Mouse (Mus musculus) embryonic fibroblast, embryonic 13.5 days (primary cell): Measurements from ENCODE around the gene Abl1.

Experiments used
- CTCF ChIP-seq: IDR thresholded peaks from 2 replicates; pipeline ENCODE4 v1.5.1; 2011; ENCODE audit warnings: mild to moderate bottlenecking, control low read depth, low read length, moderate library complexity, borderline replicate concordance; ENCODE audit not compliant: insufficient read depth
- POLR2A ChIP-seq: IDR thresholded peaks from 2 replicates; pipeline ENCODE4 v1.6.1; 2011; ENCODE audit warnings: low read depth, mild to moderate bottlenecking, control low read depth, low read length, moderate library complexity

DNA sequence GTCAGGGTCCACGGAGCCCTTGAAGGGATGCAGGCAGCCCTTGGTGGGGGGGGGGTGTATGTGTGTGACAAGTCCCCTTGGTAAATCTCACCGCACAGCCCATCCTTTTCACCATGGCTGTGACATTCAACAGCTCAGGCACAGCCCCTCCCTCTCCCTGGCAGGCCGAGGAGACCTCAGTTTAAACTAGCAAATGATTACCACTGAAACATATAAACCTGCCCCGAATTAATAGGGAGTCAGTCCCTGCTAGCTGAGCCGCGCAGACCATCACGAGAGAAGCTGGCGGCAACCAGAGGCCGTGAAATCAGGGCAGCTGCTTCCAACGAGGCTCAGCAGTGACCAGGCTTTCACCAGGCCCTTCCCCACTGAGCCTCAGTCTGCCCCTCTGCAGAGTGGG lies 147.9 kb downstream of the Abl1 start:
- TF ChIP-seq CTCF (no peak), POLR2A (no peak)
